Mouse (Mus musculus) 3T3-L1 (cell line): ENCODE results near the gene Prol1.
"Not testable (repeated sequence)": the region's sequence is repeated elsewhere in the genome, so short reads cannot be mapped to it uniquely, and the experiment has no call there.

Experiments used
- DNase-seq: peaks from one replicate; pipeline ENCODE4 v3.0.0-alpha.2; 2015; ENCODE audit warnings: low read depth, low spot score

The Prol1 gene

DNA sequence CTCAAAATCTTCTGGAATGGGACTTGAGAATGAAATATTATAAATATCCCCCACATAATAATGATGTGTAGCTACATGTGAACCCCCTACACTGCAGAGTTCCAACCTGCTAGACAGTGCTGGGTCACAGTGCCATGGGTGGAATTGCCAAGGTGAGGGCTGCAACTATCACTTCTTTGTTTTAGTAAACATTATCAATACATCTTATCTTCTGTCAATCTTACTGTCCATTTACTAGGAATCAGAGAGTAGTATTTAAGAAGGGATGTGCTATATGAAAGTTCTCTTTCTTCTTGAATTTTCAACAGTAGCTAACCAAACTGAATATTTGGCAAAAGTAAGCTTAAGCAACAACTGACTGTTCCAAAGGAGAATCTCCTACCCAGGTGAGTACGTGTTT is at the start of gene Prol1:
Gene Prol1, plus strand, starts transcription at position 301 of the 400 bp plus-strand sequence.
- DNase-seq, result no peak

DNA sequence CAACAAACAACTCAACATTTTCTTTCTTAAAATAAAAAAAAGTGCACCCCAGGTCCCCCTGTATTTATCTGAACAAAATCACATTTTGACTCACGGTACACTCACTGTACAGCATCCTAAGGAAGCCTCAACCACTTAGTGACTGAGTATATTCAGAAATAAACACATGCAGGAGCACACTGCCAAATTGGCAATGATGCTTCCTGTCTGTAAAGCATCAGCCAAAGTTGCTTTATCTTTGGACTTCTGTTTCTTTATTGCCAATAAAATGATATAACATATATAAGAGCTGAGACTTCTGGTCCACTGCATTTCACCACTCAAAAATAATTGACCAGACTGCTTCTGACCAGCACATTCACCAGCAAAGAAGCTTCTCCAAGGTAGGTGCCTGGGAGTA is 48.5 kb upstream of the Prol1 start, which contains the start of gene Gm7714:
Gene Gm7714, plus strand, starts transcription at position 301 of the 400 bp plus-strand sequence.
- DNase-seq, result no peak

- not testable (repeated sequence) for DNase-seq
Observed at GRCm38 (mm10) chr5:88311307-88311706, 5.8 kb upstream of the Prol1 start.

DNA sequence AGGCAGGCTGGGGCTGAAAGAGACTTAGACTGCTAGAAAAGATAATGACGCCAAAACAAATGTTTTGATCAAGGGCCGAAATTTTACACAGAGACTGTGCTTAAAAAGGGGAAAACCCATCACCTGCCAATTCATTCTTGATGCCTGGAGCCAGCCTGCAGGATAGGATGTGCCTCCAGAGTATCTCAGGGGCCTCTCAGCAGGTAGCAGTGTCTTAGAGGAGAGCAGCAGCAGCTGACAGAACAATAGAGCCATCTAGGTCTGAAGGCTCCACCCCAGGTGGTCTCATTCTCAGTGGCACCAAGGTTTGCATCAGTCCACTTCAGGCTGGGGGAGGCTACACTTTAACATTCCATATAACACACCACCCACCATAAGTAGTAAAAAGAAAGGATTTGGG is 31.4 kb downstream of the Prol1 start:
- DNase-seq, result not testable (repeated sequence)

DNA sequence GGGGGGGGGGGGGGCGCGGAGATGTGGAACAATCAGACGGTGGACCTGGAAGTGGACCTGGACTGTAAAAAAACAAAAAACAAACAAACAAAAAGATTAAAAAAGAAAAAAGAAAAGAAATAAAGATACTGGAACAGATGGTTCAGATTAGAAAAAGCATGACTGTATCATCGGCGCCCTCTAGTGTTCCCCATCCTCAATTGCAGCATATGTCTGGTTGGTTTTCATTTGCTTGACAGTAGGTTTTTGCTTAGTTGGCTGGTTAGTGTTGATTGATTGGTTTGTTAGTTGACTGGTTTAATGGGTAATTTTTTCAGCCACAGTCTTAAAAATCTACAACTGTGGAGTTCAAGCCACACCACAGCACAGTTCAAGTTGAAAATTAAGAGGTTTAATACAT is 47.7 kb downstream of the Prol1 start:
- peak; percentile 84 for DNase-seq

DNA sequence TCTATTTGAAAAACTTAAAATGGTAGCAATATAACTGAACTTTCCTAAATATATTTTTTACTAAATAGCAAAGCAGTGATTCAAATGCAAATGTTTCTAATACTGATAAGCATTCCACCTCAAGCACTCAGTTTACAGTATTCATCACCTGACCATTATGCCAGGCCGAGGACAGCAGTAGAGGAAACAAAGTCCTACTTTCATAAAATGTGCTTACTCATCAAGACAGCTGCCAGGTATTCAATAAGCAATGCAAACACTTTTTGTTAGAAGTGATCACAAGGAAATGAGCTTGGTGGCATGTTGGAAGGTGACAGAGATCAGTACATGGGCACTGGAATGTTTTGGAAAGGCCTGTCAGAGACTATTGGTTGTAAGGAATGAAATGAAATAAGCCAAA is 49.8 kb downstream of the Prol1 start:
- DNase-seq, result no peak

- DNase-seq, result no peak
Observed at GRCm38 (mm10) chr5:88370578-88371232, 53.6 kb downstream of the Prol1 start.

DNA sequence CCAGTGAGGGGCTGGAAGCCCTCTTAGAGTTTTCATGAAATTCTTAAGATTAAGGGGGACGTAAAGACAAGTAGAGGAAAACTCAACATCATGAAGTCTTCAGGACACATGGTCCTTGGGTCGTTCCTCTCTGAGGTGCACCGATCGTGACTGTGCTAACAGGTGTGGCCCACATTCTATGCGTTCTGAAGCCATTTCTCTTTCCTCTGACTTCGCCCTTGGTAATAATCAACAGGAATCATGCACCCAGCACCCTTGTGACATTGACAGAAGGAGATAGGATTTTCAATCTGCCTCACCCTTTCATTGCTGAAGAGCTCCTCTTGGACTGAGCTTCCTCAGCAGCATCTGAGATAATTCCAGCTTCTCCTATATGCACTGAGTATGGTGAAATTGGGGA is 55.5 kb downstream of the Prol1 start:
- no peak for DNase-seq

GRCm38 (mm10) chr5:88375808-88376207 is 58.7 kb downstream of the Prol1 start, which contains the start of gene Amtn:
Amtn (plus strand) TSS chr5:88376108.
- no peak for DNase-seq
